Mouse (Mus musculus) lung, embryonic 16.5 days (tissue): ENCODE measurements around the gene Tll1. TPM values are rescaled to one million over a fixed set of nuclear protein-coding genes. Genes with fewer than 3 reads are reported as not detected.

ENCODE experiments used
- ATAC-seq: fragments of 200-750 bp; cut with Nextera tagmentation; 2 replicates; pipeline ENCODE4 v1.8.0; 2017; ENCODE audit warnings: low read depth, mild to moderate bottlenecking, moderate library complexity
- H3K27ac ChIP-seq: fragments of 300-500 bp; sonication (generic); 2 replicates; pipeline ENCODE4 v1.5.1; 2014; ENCODE audit warnings: mild to moderate bottlenecking, control low read depth, low read length
- H3K27me3 ChIP-seq: fragments of 300-500 bp; sonication (generic); 2 replicates; pipeline ENCODE4 v1.6.1; 2014; ENCODE audit warnings: low read depth, low read length, mixed read lengths; ENCODE audit not compliant: control insufficient read depth, insufficient read depth
- H3K36me3 ChIP-seq: fragments of 300-500 bp; sonication (generic); 2 replicates; pipeline ENCODE4 v1.6.1; 2014; ENCODE audit warnings: low read length; ENCODE audit not compliant: control insufficient read depth, insufficient read depth
- H3K4me1 ChIP-seq: fragments of 300-500 bp; sonication (generic); replicated peaks from 2 replicates; pipeline ENCODE4 v1.6.1; 2014; ENCODE audit warnings: low read length, mixed read lengths; ENCODE audit not compliant: control insufficient read depth, insufficient read depth
- H3K4me2 ChIP-seq: fragments of 300-500 bp; sonication (generic); 2 replicates; pipeline ENCODE4 v1.6.1; 2014; ENCODE audit warnings: low read depth, low read length, control low read depth
- H3K4me3 ChIP-seq: fragments of 300-500 bp; sonication (generic); 2 replicates; pipeline ENCODE4 v1.5.1; 2014; ENCODE audit warnings: mild to moderate bottlenecking, low read length, control low read depth
- H3K9ac ChIP-seq: fragments of 300-500 bp; sonication (generic); 2 replicates; pipeline ENCODE4 v1.6.1; 2014; ENCODE audit warnings: low read length, control low read depth
- H3K9me3 ChIP-seq: fragments of 300-500 bp; sonication (generic); 2 replicates; pipeline ENCODE4 v1.6.1; 2016; ENCODE audit warnings: low read length; ENCODE audit not compliant: control insufficient read depth
- WGBS: fragments of 180-500 bp; shearing (Covaris S2); extraction: QIAGEN DNeasy Blood & Tissue Kit; methylation state at CpG from one replicate; pipeline ENCODE4 v1.1.7; 2014; 5-methylcytosine and 5-hydroxymethylcytosine counted together
- polyA plus RNA-seq: library from polyadenylated mRNA; unstranded; fragments of >200 nt; fragmentation: Nextera tagmentation; extraction: Ambion mirVana; gene quantifications from 2 replicates; pipeline ENCODE4 v1.2.1, GENCODE M21; 2015

The Tll1 gene
- polyA plus RNA-seq, 1 experiment from 2014 or later: 0.69 TPM

GRCm38 (mm10) chr8:64204801-64205311 is 1.2 kb downstream of the Tll1 start:
- Histone ChIP-seq H3K4me2 (peak overlapping the region; percentile 99), H3K9me3 (no peaks in the 10 kb centered on the region), H3K27me3 (peaks cover 12% of the 10 kb centered on the region), H3K4me3 (peak overlapping the region; percentile 68), H3K4me1 (peaks cover 11% of the 10 kb centered on the region; the same call in 1 of the 2 replicates), H3K36me3 (no peaks in the 10 kb centered on the region), H3K9ac (peak overlapping the region; percentile 66), H3K27ac (no peak overlapping the region)
- peak; percentile 53 for ATAC-seq
- WGBS: 1% methylated on average over 19 of the region's 19 CpGs

- Histone ChIP-seq H3K27ac (no peak overlapping the region), H3K27me3 (peaks cover 12% of the 10 kb centered on the region), H3K4me2 (peak overlapping the region; percentile 99), H3K9ac (no peak overlapping the region), H3K4me3 (peak overlapping the region; percentile 68), H3K9me3 (no peaks in the 10 kb centered on the region), H3K4me1 (peaks cover 11% of the 10 kb centered on the region; the same call in 1 of the 2 replicates), H3K36me3 (no peaks in the 10 kb centered on the region)
- peak; percentile 65 for ATAC-seq
- WGBS: 1% methylated on average over 19 of the region's 19 CpGs
Observed at GRCm38 (mm10) chr8:64204167-64204566, 1.9 kb downstream of the Tll1 start.

GRCm38 (mm10) chr8:64198326-64198725 is 7.7 kb downstream of the Tll1 start:
- Histone ChIP-seq H3K9ac (no peak overlapping the region), H3K27me3 (no peaks in the 10 kb centered on the region), H3K4me2 (no peak overlapping the region), H3K4me1 (no peaks in the 10 kb centered on the region), H3K4me3 (no peak overlapping the region), H3K27ac (no peak overlapping the region), H3K36me3 (no peaks in the 10 kb centered on the region), H3K9me3 (no peaks in the 10 kb centered on the region)
- 53% methylated on average over 2 of the region's 2 CpGs for WGBS
- no peak for ATAC-seq

- H3K4me1 ChIP-seq: no peaks in the 10 kb centered on the region
- H3K27me3 ChIP-seq: no peaks in the 10 kb centered on the region
- no peaks in the 10 kb centered on the region for H3K36me3 ChIP-seq
- ATAC-seq: no peak
- H3K9me3 ChIP-seq: no peaks in the 10 kb centered on the region
- H3K4me2 ChIP-seq: no peak overlapping the region
- 58% methylated on average over 2 of the region's 2 CpGs for WGBS
- H3K4me3 ChIP-seq: no peak overlapping the region
- H3K9ac ChIP-seq: no peak overlapping the region
- H3K27ac ChIP-seq: no peak overlapping the region
Observed at GRCm38 (mm10) chr8:64193421-64193820, 12.7 kb downstream of the Tll1 start.

GRCm38 (mm10) chr8:64187881-64188280 is 18.2 kb downstream of the Tll1 start:
- H3K4me1 ChIP-seq: no peaks in the 10 kb centered on the region
- H3K4me2 ChIP-seq: no peak overlapping the region
- no peaks in the 10 kb centered on the region for H3K27me3 ChIP-seq
- ATAC-seq: no peak
- no peaks in the 10 kb centered on the region for H3K9me3 ChIP-seq
- no peak overlapping the region for H3K27ac ChIP-seq
- no peak overlapping the region for H3K9ac ChIP-seq
- H3K4me3 ChIP-seq: no peak overlapping the region
- 87% methylated on average over 2 of the region's 2 CpGs for WGBS
- no peaks in the 10 kb centered on the region for H3K36me3 ChIP-seq

- Histone ChIP-seq H3K9ac (no peak overlapping the region), H3K4me2 (no peak overlapping the region), H3K4me1 (no peaks in the 10 kb centered on the region), H3K36me3 (no peaks in the 10 kb centered on the region), H3K9me3 (no peaks in the 10 kb centered on the region), H3K27me3 (no peaks in the 10 kb centered on the region), H3K4me3 (no peak overlapping the region), H3K27ac (no peak overlapping the region)
- WGBS: 85% methylated on average over 2 of the region's 2 CpGs
- no peak for ATAC-seq
Observed at GRCm38 (mm10) chr8:64176931-64177330, 29.1 kb downstream of the Tll1 start.

- Histone ChIP-seq H3K9me3 (no peaks in the 10 kb centered on the region), H3K27me3 (no peaks in the 10 kb centered on the region), H3K36me3 (no peaks in the 10 kb centered on the region), H3K4me2 (no peak overlapping the region), H3K4me3 (no peak overlapping the region), H3K27ac (no peak overlapping the region), H3K4me1 (no peaks in the 10 kb centered on the region), H3K9ac (no peak overlapping the region)
- ATAC-seq: no peak
- 60% methylated on average over 3 of the region's 3 CpGs for WGBS
Observed at GRCm38 (mm10) chr8:64174916-64175315, 31.2 kb downstream of the Tll1 start.

- no peak for ATAC-seq
- no peaks in the 10 kb centered on the region for H3K27me3 ChIP-seq
- H3K4me2 ChIP-seq: no peak overlapping the region
- H3K27ac ChIP-seq: no peak overlapping the region
- no peaks in the 10 kb centered on the region for H3K36me3 ChIP-seq
- H3K4me3 ChIP-seq: no peak overlapping the region
- 68% methylated on average over 2 of the region's 2 CpGs for WGBS
- H3K9me3 ChIP-seq: no peaks in the 10 kb centered on the region
- no peaks in the 10 kb centered on the region for H3K4me1 ChIP-seq
- no peak overlapping the region for H3K9ac ChIP-seq
Observed at GRCm38 (mm10) chr8:64173759-64174158, 32.3 kb downstream of the Tll1 start.

- no peak overlapping the region for H3K27ac ChIP-seq
- WGBS: 61% methylated on average over 9 of the region's 9 CpGs
- no peak overlapping the region for H3K4me3 ChIP-seq
- no peaks in the 10 kb centered on the region for H3K4me1 ChIP-seq
- H3K4me2 ChIP-seq: no peak overlapping the region
- ATAC-seq: no peak
- H3K9me3 ChIP-seq: no peaks in the 10 kb centered on the region
- no peaks in the 10 kb centered on the region for H3K27me3 ChIP-seq
- no peak overlapping the region for H3K9ac ChIP-seq
- no peaks in the 10 kb centered on the region for H3K36me3 ChIP-seq
Observed at GRCm38 (mm10) chr8:64152899-64153891, 52.9 kb downstream of the Tll1 start.
